Mouse (Mus musculus) B cell, adult 2 months (primary cell): ENCODE measurements around the gene Tec.
"Not testable (repeated sequence)": the region's sequence is repeated elsewhere in the genome, so short reads cannot be mapped to it uniquely, and the experiment has no call there.

ENCODE experiments used
- DNase-seq, 2 experiments: peaks; one replicate each; pipeline ENCODE4 v3.0.0; 2022

The Tec gene

DNA sequence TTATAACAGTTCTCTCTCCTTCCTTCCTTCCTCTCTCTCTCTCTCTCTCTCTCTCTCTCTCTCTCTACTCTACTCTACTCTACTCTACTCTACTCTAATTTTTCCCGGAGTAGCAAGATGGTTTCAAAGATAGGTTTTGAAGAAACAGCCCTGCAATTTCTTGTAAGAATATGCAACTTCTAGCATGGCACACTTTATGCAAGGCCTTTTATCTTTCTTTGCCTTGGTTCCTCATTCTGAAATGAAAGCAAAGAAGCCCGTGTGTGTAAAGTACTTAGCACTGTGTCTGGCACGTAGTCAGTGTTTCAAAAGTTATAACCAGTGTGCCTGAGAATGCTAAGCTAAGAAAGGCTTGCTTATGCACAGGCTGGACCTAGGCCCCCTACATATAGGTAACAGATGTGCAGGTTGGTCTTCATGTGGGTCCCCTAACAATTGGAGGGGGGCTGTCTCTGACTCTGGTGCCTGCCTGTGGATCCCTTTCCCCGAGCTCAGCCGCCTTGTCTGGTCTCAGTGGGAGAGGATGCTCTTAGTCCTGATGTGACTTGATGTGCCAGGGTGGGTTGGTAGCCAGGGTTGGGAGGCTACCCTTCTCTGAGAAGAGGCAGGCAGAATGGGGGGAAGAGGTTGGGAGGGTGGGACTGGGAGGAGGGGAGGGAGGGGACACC lies 49.6 kb downstream of the Tec start:
- DNase-seq: peak in 1 of 2 experiments; percentile 29

DNA sequence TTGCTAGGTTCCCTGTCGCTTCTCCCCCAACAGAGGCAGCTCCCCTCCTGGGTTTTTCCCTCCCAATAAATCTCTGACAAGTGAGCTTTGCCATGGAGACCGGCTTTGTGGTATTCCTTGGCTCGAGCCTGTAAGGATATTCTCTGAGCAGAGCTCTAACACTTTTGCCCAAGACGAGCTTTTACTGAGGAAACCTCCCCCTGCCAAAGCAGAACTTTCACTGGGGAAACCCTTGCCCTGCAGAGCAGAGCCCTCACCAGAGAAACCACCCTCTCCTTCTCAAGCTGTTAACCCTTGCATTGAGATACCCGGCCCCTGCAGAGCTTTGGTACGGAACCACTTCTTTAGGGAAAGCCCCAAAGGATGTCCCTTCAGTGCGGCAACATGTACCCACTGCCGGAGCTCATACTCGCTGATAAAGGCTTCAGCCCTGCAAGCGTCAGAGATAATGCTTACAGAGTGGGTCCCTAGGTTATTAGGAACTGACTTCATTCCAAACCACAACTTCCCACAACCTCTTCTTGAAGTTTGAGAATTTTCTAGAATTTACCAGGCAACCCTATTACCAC lies 50.7 kb downstream of the Tec start:
- peak; percentile 64 to 71 for DNase-seq

GRCm38 (mm10) chr5:72816960-72817359 lies 51.3 kb downstream of the Tec start:
- not testable (repeated sequence) for DNase-seq

GRCm38 (mm10) chr5:72816491-72816890 lies 51.8 kb downstream of the Tec start:
- DNase-seq: no peak

- no peak for DNase-seq
Observed at GRCm38 (mm10) chr5:72816046-72816445, 52.2 kb downstream of the Tec start.

DNA sequence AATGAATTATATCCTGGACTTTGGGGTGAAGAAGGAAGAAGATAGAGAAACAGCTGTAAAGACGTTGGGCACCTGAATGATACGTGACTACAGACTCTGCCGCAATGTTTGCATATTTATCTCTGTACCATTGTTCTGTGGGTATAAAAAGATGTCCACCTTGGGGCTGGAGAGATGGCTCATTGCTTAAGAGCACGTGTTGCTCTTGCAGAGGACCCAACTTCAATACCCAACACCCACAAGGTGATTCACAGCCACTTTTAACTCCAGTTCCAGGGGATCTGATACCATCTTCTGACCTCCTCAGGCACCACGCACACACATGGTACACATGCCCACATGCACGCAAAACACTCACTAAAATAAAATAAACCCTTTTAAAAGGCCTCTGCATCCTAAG lies 52.9 kb downstream of the Tec start:
- no peak for DNase-seq

DNA sequence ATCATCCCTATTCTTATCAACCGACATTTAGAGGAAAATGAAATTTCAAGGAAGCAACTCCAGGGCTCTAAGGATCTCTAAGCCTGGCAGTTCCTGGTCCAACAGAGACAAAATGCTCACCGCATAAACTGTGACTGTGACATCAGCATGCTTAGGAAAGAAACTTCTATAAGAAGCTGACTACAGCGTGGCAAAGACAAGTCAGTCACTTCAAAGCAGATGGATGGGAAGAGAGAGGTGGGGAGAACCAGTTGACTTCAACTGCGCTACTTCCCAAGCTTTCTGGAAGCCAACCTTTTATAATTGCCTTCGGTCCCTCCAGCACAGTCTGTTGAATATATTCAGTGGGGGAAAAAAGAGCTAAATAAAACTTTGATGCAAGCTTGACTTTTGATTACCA lies 54.2 kb downstream of the Tec start:
- no peak for DNase-seq

GRCm38 (mm10) chr5:72812908-72813307 lies 55.4 kb downstream of the Tec start:
- peak; percentile 83 to 84 for DNase-seq

- DNase-seq: peak in 1 of 2 experiments; percentile 40
Observed at GRCm38 (mm10) chr5:72812328-72812727, 56.0 kb downstream of the Tec start.

DNA sequence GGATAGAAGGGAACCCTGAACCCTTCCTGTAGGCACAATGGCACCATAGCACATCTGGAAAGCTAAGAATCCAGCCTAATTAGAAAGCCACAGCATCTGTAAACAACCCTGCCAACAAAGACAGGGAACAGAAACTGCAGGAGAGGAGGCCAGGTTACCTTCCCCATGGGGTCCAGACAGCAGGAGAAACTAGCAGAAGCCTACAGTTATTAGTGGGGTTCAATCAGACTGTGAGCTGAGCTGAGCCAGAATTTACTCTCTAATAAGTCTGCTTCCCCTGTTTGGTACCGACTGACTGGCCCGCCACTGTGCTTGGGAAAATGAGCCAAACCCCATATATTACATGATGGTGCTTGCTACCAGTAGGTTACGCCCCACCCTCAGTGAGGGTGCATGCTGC lies 56.9 kb downstream of the Tec start:
- no peak for DNase-seq

GRCm38 (mm10) chr5:72810990-72811389 lies 57.3 kb downstream of the Tec start:
- no peak for DNase-seq

DNA sequence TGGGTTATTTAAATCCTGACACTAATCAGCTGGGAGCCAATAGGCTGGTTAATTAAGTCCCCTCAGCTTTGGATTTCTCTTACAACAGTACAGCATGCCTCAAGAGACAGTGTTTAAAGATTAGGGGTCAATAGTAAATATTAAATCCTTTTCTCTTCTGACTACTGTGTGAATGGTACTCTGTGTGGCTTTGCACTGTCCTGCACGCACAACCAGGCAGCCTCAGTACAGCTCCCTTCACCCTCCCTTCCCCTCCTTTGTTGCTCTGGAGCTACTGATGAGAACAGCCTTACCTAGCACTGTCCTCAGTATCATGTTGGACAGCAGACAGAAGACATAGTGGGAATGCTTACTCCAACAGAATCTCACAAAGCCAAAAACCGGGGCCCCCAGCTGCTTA lies 58.8 kb downstream of the Tec start:
- no peak for DNase-seq

GRCm38 (mm10) chr5:72808456-72809111 lies 59.7 kb downstream of the Tec start:
- DNase-seq: no peak

DNA sequence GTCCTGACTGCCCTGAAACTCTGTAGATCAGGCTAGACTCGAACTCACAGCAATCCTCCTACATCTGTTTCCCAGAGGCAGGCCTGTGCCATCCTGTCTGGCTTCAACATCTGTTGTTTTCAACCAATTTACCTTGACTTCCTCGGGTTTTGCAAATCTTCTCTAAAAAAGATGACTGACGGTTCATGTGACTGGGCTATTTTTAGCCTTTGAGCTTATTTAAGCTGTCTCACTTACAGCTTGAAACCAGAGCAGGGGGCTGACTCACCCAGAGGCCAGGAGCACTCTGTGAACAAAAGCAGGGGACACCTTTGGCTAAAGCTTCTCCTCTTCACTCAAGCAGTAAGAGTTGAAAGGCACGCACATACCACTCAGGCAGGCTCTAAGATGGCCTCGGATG lies 65.4 kb downstream of the Tec start:
- peak; percentile 76 to 79 for DNase-seq

GRCm38 (mm10) chr5:72798563-72798962 lies 69.7 kb downstream of the Tec start:
- DNase-seq: no peak

- peak; percentile 70 to 73 for DNase-seq
Observed at GRCm38 (mm10) chr5:72796186-72796613, 72.1 kb downstream of the Tec start.

DNA sequence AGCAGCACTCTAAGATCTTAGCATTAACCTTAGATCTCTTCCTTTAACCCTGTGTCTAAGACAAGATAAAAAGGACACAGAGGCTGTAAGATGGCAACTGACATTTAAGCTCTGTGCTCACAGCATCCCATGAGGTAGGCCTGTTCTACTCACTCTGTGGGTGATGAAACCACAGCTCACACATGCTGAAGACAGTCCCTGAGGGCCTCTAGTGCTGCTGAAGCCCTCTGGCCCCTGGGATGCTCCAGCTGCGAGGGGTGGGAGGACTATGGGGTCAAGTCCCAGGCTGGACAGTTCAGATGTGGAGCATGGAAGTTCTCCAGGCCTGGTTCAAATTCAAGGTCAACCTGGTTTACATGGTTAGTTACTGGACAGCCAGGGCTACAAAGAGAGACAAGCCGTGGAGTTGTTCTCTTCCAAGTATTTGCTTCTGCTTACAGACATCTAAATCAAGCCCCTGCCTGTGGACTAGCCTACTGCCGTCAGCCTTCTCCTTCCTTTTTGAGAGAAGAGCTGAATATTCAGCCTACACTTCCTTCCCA lies 74.9 kb downstream of the Tec start:
- DNase-seq: no peak

- DNase-seq: no peak
Observed at GRCm38 (mm10) chr5:72791789-72792188, 76.5 kb downstream of the Tec start.

- no peak for DNase-seq
Observed at GRCm38 (mm10) chr5:72791386-72791785, 76.9 kb downstream of the Tec start.

DNA sequence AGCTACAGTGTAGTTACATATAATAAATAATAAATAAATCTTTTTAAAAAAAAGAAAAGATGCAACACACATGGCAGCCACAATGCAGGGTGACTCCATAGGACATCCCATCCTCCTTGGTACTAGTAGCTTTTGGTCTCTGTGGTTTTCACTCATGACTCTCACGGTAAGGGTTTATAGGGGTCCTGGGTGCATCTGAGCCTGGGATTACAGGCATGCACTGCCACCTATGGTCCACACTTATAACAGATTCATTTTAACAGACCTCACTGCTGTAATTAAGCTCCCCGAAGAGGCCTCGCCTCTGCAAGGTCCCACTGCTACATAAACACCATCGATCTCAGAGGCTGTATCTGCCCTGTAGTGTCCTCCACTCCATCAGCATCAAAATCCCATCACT lies 82.8 kb downstream of the Tec start:
- no peak for DNase-seq

DNA sequence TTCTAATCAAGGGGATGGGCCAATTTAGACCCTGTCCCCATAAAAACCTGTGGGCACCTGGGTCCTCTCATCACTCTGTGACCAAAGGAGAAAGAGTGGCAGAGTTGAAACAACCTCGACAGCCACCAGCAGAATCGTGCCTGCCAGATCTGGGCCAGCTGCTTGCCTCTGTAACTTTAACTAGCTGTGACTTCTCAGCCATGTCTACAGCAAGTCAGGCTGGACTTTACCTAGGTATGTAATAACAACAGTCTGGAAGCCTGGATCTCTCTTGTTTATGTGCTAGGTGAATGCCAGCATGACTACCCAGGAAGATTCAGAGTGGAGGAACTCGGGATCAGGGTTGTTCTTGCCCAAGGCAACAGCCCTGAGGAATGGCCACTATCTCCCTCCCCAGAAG lies 83.6 kb downstream of the Tec start:
- DNase-seq: no peak

DNA sequence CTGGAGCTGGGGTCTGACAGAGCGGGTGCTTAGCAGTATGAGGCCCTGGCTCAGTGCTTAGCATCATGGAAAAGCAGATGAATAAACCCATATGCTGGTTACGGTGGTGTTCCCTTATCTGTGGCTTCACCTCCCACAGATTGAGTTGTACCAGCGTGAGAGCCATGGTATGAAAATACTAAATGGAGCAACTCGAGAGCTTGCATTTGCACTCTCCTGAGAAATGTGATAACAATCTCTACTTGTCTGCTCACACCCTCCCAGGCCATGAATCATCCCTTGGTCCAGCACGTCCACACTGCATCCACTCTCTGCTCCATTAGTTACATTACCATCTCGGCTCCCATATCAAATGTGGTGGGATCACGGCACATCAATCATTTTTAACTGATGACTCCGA lies 84.3 kb downstream of the Tec start:
- DNase-seq: no peak

GRCm38 (mm10) chr5:72783123-72783522 lies 85.2 kb downstream of the Tec start:
- no peak for DNase-seq

GRCm38 (mm10) chr5:72781776-72782175 lies 86.5 kb downstream of the Tec start:
- no peak for DNase-seq
